Mouse (Mus musculus) C2C12 (cell line): ENCODE results near the gene Gm10320. TPM values are rescaled to one million over a fixed set of nuclear protein-coding genes. Genes with fewer than 3 reads are reported as not detected.

Experiments
- H3K27me3 ChIP-seq: one replicate; pipeline ENCODE4 v1.6.1; 2011; ENCODE audit not compliant: control insufficient read depth, insufficient read depth, insufficient read length
- H3K36me3 ChIP-seq: one replicate; pipeline ENCODE4 v1.6.1; 2011; ENCODE audit not compliant: control insufficient read depth, insufficient read depth
- H3K4me3 ChIP-seq: one replicate; pipeline ENCODE4 v1.5.1; 2011; ENCODE audit warnings: mild to moderate bottlenecking, control low read depth; ENCODE audit not compliant: poor library complexity, insufficient read depth, severe bottlenecking
- H3K79me2 ChIP-seq: one replicate; pipeline ENCODE4 v1.6.1; 2011; ENCODE audit not compliant: control insufficient read depth, insufficient read depth
- H3K79me3 ChIP-seq: one replicate; pipeline ENCODE4 v1.6.1; 2011; ENCODE audit warnings: low read depth, control low read depth
- H3ac ChIP-seq: one replicate; pipeline ENCODE3; 2011; ENCODE audit warnings: low read depth; ENCODE audit not compliant: control insufficient read depth, insufficient read length
- CEBPB ChIP-seq: IDR thresholded peaks from one replicate; pipeline ENCODE4 v1.6.1; 2011; ENCODE audit warnings: low read depth, mild to moderate bottlenecking, control low read depth, moderate library complexity
- CTCF ChIP-seq: IDR thresholded peaks from one replicate; pipeline ENCODE4 v1.5.1; 2011; ENCODE audit not compliant: control insufficient read depth, insufficient read depth, insufficient read length
- FOSL1 ChIP-seq: IDR thresholded peaks from one replicate; pipeline ENCODE4 v1.8.0; 2011; ENCODE audit warnings: mild to moderate bottlenecking, low read length; ENCODE audit not compliant: poor library complexity, insufficient read depth, severe bottlenecking
- MAX ChIP-seq: IDR thresholded peaks from one replicate; pipeline ENCODE4 v1.6.1; 2011; ENCODE audit warnings: mild to moderate bottlenecking, control low read depth
- MYOD1 ChIP-seq: IDR thresholded peaks from one replicate; pipeline ENCODE4 v1.6.1; 2011; ENCODE audit warnings: low read depth; ENCODE audit not compliant: control insufficient read depth, insufficient read length
- MYOG ChIP-seq: IDR thresholded peaks from one replicate; pipeline ENCODE4 v1.6.1; 2011; ENCODE audit not compliant: control insufficient read depth, insufficient read length; ENCODE audit errors: extremely low read depth
- USF1 ChIP-seq: IDR thresholded peaks from one replicate; pipeline ENCODE4 v1.6.1; 2011; ENCODE audit warnings: low read depth, mild to moderate bottlenecking, control low read depth, moderate library complexity
- polyA plus RNA-seq: library from polyadenylated mRNA; unstranded; fragments of >200 nt; fragmentation: generic; extraction: Trizol; gene quantifications from one replicate; pipeline ENCODE4 v1.2.1, GENCODE M21; 2012; ENCODE audit warnings: missing spikeins

The Gm10320 gene
- polyA plus RNA-seq, 1 experiment = 1.8 TPM

- H3K36me3 ChIP-seq = no peaks in the 10 kb centered on the region
- H3ac ChIP-seq = no peak overlapping the region
- H3K79me2 ChIP-seq = no peaks in the 10 kb centered on the region
- no peaks in the 10 kb centered on the region for H3K79me3 ChIP-seq
- no peaks in the 10 kb centered on the region for H3K27me3 ChIP-seq
- no peak for TF ChIP-seq CEBPB
- TF ChIP-seq MYOD1 = no peak
- TF ChIP-seq MAX = no peak
- no peak for TF ChIP-seq MYOG
- TF ChIP-seq CTCF = no peak
- no peak for TF ChIP-seq FOSL1
- no peak for TF ChIP-seq USF1
- no peak overlapping the region for H3K4me3 ChIP-seq
Observed at GRCm38 (mm10) chr13:98471756-98472155, 20.0 kb downstream of the Gm10320 start.

GRCm38 (mm10) chr13:98470321-98470720, 21.5 kb downstream of the Gm10320 start:
- no peak for TF ChIP-seq USF1
- TF ChIP-seq CTCF = no peak
- no peak for TF ChIP-seq MAX
- no peak for TF ChIP-seq FOSL1
- TF ChIP-seq MYOG = no peak
- TF ChIP-seq MYOD1 = no peak
- no peak for TF ChIP-seq CEBPB
- Histone ChIP-seq H3K27me3 (no peaks in the 10 kb centered on the region), H3ac (no peak overlapping the region), H3K36me3 (no peaks in the 10 kb centered on the region), H3K79me3 (no peaks in the 10 kb centered on the region), H3K79me2 (no peaks in the 10 kb centered on the region), H3K4me3 (no peak overlapping the region)

- TF ChIP-seq USF1 (no peak), CEBPB (no peak), MAX (no peak)
- no peak overlapping the region for H3ac ChIP-seq
- H3K36me3 ChIP-seq = no peaks in the 10 kb centered on the region
- H3K79me3 ChIP-seq = no peaks in the 10 kb centered on the region
- H3K27me3 ChIP-seq = no peaks in the 10 kb centered on the region
- no peak overlapping the region for H3K4me3 ChIP-seq
- H3K79me2 ChIP-seq = no peaks in the 10 kb centered on the region
Observed at GRCm38 (mm10) chr13:98469916-98470315, 21.9 kb downstream of the Gm10320 start.

GRCm38 (mm10) chr13:98461467-98461866, 30.3 kb downstream of the Gm10320 start:
- Histone ChIP-seq H3K36me3 (no peaks in the 10 kb centered on the region), H3K27me3 (no peaks in the 10 kb centered on the region), H3K79me2 (no peaks in the 10 kb centered on the region), H3K4me3 (no peak overlapping the region), H3ac (no peak overlapping the region), H3K79me3 (no peaks in the 10 kb centered on the region)
- TF ChIP-seq MAX (no peak), CTCF (no peak), FOSL1 (no peak), MYOG (no peak), CEBPB (no peak), USF1 (no peak), MYOD1 (no peak)

GRCm38 (mm10) chr13:98456398-98456797, 35.4 kb downstream of the Gm10320 start:
- peak; percentile 85 for TF ChIP-seq FOSL1
- TF ChIP-seq USF1 = peak; percentile 48
- TF ChIP-seq CTCF = no peak
- peak; percentile 68 for TF ChIP-seq CEBPB
- no peaks in the 10 kb centered on the region for H3K27me3 ChIP-seq
- no peaks in the 10 kb centered on the region for H3K36me3 ChIP-seq
- no peak overlapping the region for H3K4me3 ChIP-seq
- H3ac ChIP-seq = no peak overlapping the region
- H3K79me3 ChIP-seq = no peaks in the 10 kb centered on the region
- H3K79me2 ChIP-seq = no peaks in the 10 kb centered on the region

- Histone ChIP-seq H3K36me3 (no peaks in the 10 kb centered on the region), H3ac (no peak overlapping the region), H3K79me2 (no peaks in the 10 kb centered on the region), H3K79me3 (no peaks in the 10 kb centered on the region), H3K27me3 (no peaks in the 10 kb centered on the region), H3K4me3 (no peak overlapping the region)
- TF ChIP-seq MYOD1 = no peak
Observed at GRCm38 (mm10) chr13:98455646-98456045, 36.2 kb downstream of the Gm10320 start.
